Mouse (Mus musculus): ENCODE measurements around the gene Tcl1b2. TPM values are rescaled to one million over a fixed set of nuclear protein-coding genes. Genes with fewer than 3 reads are reported as not detected.

The Tcl1b2 gene
- total and polyA plus RNA-seq, 3 experiments = not detected

- Histone ChIP-seq H3K4me3 (ENCODE audit: control insufficient read depth in 1 of 2, insufficient read depth in 1 of 2, low read depth in 2 of 2, low read length in 2 of 2) (no peak overlapping the region), H3K27ac (ENCODE audit: control insufficient read depth, low read depth, low read length) (no peak overlapping the region), H3K79me2 (ENCODE audit: control insufficient read depth, insufficient read depth, low read length, poor library complexity) (no peaks in the 10 kb centered on the region), H3K4me1 (ENCODE audit: control insufficient read depth in 1 of 2, insufficient read depth in 2 of 2, low read length in 2 of 2) (no peaks in the 10 kb centered on the region), H3K9ac (ENCODE audit: control insufficient read depth, low read depth, low read length, poor library complexity, severe bottlenecking) (no peak overlapping the region), H3K9me3 (replicated peaks; ENCODE audit: insufficient read depth, low read length) (no peaks in the 10 kb centered on the region), H3K27me3 (ENCODE audit: control insufficient read depth in 1 of 2, insufficient read depth in 2 of 2, low read length in 2 of 2) (no peaks in the 10 kb centered on the region), H3K36me3 (ENCODE audit: control insufficient read depth in 1 of 2, insufficient read depth in 2 of 2, low read length in 2 of 2) (no peaks in the 10 kb centered on the region)
- DNase-seq (ENCODE audit: low read depth, low spot score) = no peak
- TF ChIP-seq ELF1 (IDR thresholded peaks at IDR 0.05; ENCODE audit: low read depth, low read length) (no peak), KAT2A (conservative IDR thresholded peaks at IDR 0.05; ENCODE audit: low read depth, low read length) (no peak), TAL1 (IDR thresholded peaks at IDR 0.05; ENCODE audit: low read length) (no peak), NELFE (IDR thresholded peaks at IDR 0.05; ENCODE audit: low read depth, low read length) (no peak), MEF2A (IDR thresholded peaks at IDR 0.05; ENCODE audit: extremely low read depth, insufficient replicate concordance, low read depth, low read length, poor library complexity, severe bottlenecking) (no peak), POLR2A (IDR thresholded peaks at IDR 0.05; ENCODE audit: control insufficient read depth in 1 of 2, insufficient read depth in 1 of 2, low read depth in 1 of 2, low read length in 2 of 2, poor library complexity in 1 of 2) (no peak), RAD21 (IDR thresholded peaks at IDR 0.05; ENCODE audit: low read depth, low read length) (no peak), USF2 (IDR thresholded peaks at IDR 0.05; ENCODE audit: borderline replicate concordance in 1 of 2, insufficient read depth in 1 of 2, low read depth in 1 of 2, low read length in 2 of 2) (no peak), EP300 (IDR thresholded peaks at IDR 0.05; ENCODE audit: low read depth in 1 of 2, low read length in 2 of 2) (no peak), E2F4 (IDR thresholded peaks at IDR 0.05; ENCODE audit: borderline replicate concordance, low read depth, low read length) (no peak), CHD1 (IDR thresholded peaks at IDR 0.05; ENCODE audit: low read depth, low read length) (no peak), SIN3A (IDR thresholded peaks at IDR 0.05; ENCODE audit: low read length) (no peak), SMC3 (IDR thresholded peaks at IDR 0.05; ENCODE audit: low read depth, low read length) (no peak), RCOR1 (IDR thresholded peaks at IDR 0.05; ENCODE audit: low read depth, low read length) (no peak), BHLHE40 (IDR thresholded peaks at IDR 0.05; ENCODE audit: borderline replicate concordance, low read depth, low read length) (no peak), TCF12 (IDR thresholded peaks at IDR 0.05; ENCODE audit: low read depth, low read length) (no peak), CTCF (IDR thresholded peaks at IDR 0.05 in 2 of 3, conservative IDR thresholded peaks at IDR 0.05 in 1 of 3; ENCODE audit: control insufficient read depth in 1 of 3, insufficient read depth in 1 of 3, low read depth in 2 of 3, low read length in 3 of 3, poor library complexity in 1 of 3, severe bottlenecking in 1 of 3) (no peak), NRF1 (IDR thresholded peaks at IDR 0.05; ENCODE audit: insufficient read depth, low read depth, low read length, poor library complexity, severe bottlenecking) (no peak), MAFK (IDR thresholded peaks at IDR 0.05; ENCODE audit: borderline replicate concordance, low read depth, low read length) (no peak)
These were observed 13.0 kb downstream of the Tcl1b2 start for GRCm38 (mm10) chr12:105158842-105159241.

- DNase-seq (ENCODE audit: low read depth, low spot score) = no peak
- H3K9ac ChIP-seq (ENCODE audit: control insufficient read depth, low read depth, low read length, poor library complexity, severe bottlenecking) = no peak within 1 kb of the TSS
- no peaks in the 10 kb centered on the region for H3K27me3 ChIP-seq (ENCODE audit: control insufficient read depth in 1 of 2, insufficient read depth in 2 of 2, low read length in 2 of 2)
These were observed 13.6 kb downstream of the Tcl1b2 start, which contains the start of gene Tcl1b1 for GRCm38 (mm10) chr12:105159390-105159789. TSS of gene Tcl1b1 (plus strand) at chr12:105159690.

More at GRCm38 (mm10) chr12:105159390-105159789, 13.6 kb downstream of the Tcl1b2 start, which contains the start of gene Tcl1b1:
- no peak within 1 kb of the TSS for H3K4me3 ChIP-seq (ENCODE audit: control insufficient read depth in 1 of 2, insufficient read depth in 1 of 2, low read depth in 2 of 2, low read length in 2 of 2)
- TF ChIP-seq CTCF (IDR thresholded peaks at IDR 0.05 in 2 of 3, conservative IDR thresholded peaks at IDR 0.05 in 1 of 3; ENCODE audit: control insufficient read depth in 1 of 3, insufficient read depth in 1 of 3, low read depth in 2 of 3, low read length in 3 of 3, poor library complexity in 1 of 3, severe bottlenecking in 1 of 3) = no peak
- no peak for TF ChIP-seq ZC3H11A (IDR thresholded peaks at IDR 0.05; ENCODE audit: low read depth, low read length)
- no peak for TF ChIP-seq NELFE (IDR thresholded peaks at IDR 0.05; ENCODE audit: low read depth, low read length)
- TF ChIP-seq JUND (IDR thresholded peaks at IDR 0.05; ENCODE audit: low read depth, low read length) = no peak
- no peak for TF ChIP-seq MAZ (IDR thresholded peaks at IDR 0.05; ENCODE audit: low read depth, low read length)
- TF ChIP-seq E2F4 (IDR thresholded peaks at IDR 0.05; ENCODE audit: borderline replicate concordance, low read depth, low read length) = no peak
- no peak for TF ChIP-seq TAL1 (IDR thresholded peaks at IDR 0.05; ENCODE audit: low read length)
- no peak for TF ChIP-seq GABPA (IDR thresholded peaks at IDR 0.05; ENCODE audit: low read depth, low read length)
- TF ChIP-seq MYC (IDR thresholded peaks at IDR 0.05; ENCODE audit: low read depth, low read length) = no peak
- TF ChIP-seq NRF1 (IDR thresholded peaks at IDR 0.05; ENCODE audit: insufficient read depth, low read depth, low read length, poor library complexity, severe bottlenecking) = no peak
- no peak for TF ChIP-seq ETS1 (IDR thresholded peaks at IDR 0.05; ENCODE audit: low read depth, low read length)
- no peak for TF ChIP-seq ELF1 (IDR thresholded peaks at IDR 0.05; ENCODE audit: low read depth, low read length)
- TF ChIP-seq KAT2A (conservative IDR thresholded peaks at IDR 0.05; ENCODE audit: low read depth, low read length) = no peak
- no peak for TF ChIP-seq ZKSCAN1 (IDR thresholded peaks at IDR 0.05; ENCODE audit: low read depth, low read length)
- no peak for TF ChIP-seq TBP (IDR thresholded peaks at IDR 0.05; ENCODE audit: low read depth, low read length)
- no peak for TF ChIP-seq TCF12 (IDR thresholded peaks at IDR 0.05; ENCODE audit: low read depth, low read length)
- TF ChIP-seq MXI1 (IDR thresholded peaks at IDR 0.05; ENCODE audit: low read depth, low read length) = no peak
- TF ChIP-seq POLR2AphosphoS5 (IDR thresholded peaks at IDR 0.05; ENCODE audit: borderline replicate concordance, low read depth, low read length) = no peak
- TF ChIP-seq POLR2AphosphoS2 (IDR thresholded peaks at IDR 0.05; ENCODE audit: low read length) = no peak
- H3K4me1 ChIP-seq (ENCODE audit: control insufficient read depth in 1 of 2, insufficient read depth in 2 of 2, low read length in 2 of 2) = no peaks in the 10 kb centered on the region
- H3K9me3 ChIP-seq (replicated peaks; ENCODE audit: insufficient read depth, low read length) = no peaks in the 10 kb centered on the region
- H3K79me2 ChIP-seq (ENCODE audit: control insufficient read depth, insufficient read depth, low read length, poor library complexity) = no peaks in the 10 kb centered on the region
- no peak within 1 kb of the TSS for H3K27ac ChIP-seq (ENCODE audit: control insufficient read depth, low read depth, low read length)
- H3K36me3 ChIP-seq (ENCODE audit: control insufficient read depth in 1 of 2, insufficient read depth in 2 of 2, low read length in 2 of 2) = no peaks in the 10 kb centered on the region

Data from MEL (cell line).